Mouse (Mus musculus) liver (tissue): ENCODE data around the gene Dnaic1.
A peak's percentile ranks its signal among the peaks of the same experiment; 100 is the strongest.

ENCODE experiments used
- DNase-seq: peaks from one replicate; pipeline ENCODE4 v3.0.0-alpha.2; 2020; ENCODE audit warnings: mixed read lengths

Dnaic1 gene

GRCm38 (mm10) chr4:41573492-41573891 lies 3.9 kb downstream of the Dnaic1 start:
- DNase-seq: no peak

GRCm38 (mm10) chr4:41575914-41576313 lies 6.3 kb downstream of the Dnaic1 start:
- DNase-seq: no peak

DNA sequence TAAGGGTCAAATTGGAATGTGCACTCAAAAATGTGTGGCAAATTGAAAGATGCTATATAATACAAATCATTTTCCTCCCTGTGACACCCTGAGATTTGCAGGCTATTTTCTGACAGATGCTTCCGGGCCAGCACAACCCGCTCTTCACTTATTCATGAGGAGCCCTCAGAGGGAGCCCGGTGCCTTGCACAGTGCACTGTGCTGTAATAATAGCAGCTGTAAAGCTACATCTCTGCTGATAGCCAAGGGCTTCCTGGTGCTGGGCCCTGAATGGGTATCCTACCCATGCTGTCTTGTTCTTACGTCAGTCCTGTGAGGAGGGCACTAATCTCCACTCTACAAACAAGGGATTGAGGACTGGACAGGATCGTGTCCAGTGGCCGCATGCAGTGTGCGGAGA lies 13.8 kb downstream of the Dnaic1 start:
- no peak for DNase-seq

DNA sequence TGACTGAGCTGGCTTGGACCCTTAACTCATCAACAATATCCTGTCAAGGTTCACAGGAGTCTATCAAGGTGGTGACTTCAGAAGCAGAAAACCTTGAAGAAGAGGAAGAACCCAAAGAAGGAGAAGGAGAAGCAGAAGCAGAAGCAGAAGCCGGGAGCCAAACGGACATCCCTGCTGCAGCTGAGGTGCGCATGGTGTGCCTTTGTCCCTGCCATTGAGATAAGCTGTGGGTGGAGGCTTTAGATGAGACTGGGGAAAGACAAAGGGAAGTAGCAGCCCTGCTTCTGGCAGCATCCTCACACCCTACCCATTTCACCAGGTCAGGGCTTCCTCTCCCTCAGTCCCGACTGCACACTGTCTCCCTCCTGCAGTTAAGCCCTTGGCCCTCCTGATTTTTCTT lies 33.2 kb downstream of the Dnaic1 start:
- no peak for DNase-seq

GRCm38 (mm10) chr4:41604476-41605396 lies 35.2 kb downstream of the Dnaic1 start:
- no peak for DNase-seq

DNA sequence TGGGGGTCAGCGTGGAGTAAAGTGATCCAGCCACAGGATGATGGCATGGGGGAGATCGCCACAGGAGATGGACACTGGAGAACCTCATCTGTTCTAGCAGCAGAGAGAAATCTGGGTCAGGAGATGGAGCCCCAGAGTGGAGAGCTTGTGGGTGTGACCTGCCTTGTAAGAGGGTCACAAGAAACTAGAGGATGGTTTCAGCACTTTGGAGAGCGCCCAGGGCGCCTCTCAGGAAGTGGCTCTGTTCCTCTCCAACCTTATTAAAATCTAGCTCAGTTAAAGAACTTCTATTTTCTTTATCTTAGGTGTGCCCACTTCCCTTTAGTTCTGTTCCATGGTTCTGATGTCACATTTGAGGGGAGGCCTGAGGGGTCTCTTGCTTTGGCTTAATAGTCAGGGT lies 37.2 kb downstream of the Dnaic1 start:
- DNase-seq: peak; percentile 39

DNA sequence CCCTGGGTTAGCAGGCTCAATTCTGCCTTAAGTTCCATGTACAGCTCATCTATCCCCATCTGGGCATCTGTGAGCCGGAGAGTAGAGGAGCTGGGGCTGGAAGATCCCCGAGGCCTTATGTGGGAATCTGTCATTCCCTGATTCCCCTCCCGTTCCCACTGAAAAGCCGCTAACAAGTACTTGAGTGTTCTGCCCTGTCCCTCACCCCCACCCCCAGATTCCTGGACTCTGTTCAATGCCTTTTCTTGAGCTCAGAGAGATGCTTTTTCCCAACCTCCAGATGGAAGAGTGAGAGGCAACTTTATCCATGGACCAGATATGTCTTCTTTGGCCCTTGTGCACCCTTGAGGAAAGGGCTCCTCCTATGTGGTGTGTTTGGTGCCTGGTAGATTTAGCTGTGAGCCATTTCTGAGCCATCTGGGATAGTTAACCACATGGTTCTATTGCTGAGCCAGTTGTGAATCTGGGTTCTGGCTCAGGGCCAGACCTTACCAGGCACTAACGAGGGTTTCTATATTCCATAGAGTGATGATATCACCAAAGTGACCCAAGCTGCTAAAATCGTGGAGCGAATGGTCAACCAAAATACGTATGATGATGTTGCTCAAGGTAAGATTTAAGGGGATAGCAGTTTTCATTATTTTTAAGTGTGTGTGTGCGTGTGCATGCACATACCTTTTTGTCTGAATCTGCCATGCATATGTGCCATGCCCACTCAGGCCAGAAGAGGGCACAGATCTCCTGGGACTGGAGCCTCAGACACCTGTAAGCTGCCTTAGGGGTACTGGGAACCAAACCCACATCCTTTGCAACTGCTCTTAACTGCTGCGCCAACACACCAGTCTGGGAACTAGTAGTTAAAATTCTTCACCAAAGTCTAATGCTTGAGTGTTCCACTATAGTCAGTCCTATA lies 40.4 kb downstream of the Dnaic1 start:
- DNase-seq: no peak

DNA sequence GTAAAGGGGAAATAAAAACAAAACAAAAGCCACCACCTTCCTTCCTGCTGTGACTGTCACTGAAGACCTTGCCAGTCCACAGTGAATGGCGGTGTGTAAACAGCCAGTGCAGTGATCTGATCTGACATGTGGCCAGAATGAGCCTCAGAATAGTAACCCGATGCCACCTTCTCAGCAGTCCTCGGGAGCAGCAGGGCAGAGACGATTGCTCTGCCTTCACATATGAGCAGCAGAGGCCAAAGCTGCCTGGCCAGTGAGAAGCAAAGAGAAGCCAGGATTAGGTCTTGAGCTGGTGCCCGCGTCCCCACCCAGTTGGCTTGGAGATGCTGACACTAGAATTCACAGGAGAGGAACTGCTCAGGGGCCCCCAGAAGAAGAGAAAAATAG lies 41.0 kb downstream of the Dnaic1 start:
- no peak for DNase-seq

DNA sequence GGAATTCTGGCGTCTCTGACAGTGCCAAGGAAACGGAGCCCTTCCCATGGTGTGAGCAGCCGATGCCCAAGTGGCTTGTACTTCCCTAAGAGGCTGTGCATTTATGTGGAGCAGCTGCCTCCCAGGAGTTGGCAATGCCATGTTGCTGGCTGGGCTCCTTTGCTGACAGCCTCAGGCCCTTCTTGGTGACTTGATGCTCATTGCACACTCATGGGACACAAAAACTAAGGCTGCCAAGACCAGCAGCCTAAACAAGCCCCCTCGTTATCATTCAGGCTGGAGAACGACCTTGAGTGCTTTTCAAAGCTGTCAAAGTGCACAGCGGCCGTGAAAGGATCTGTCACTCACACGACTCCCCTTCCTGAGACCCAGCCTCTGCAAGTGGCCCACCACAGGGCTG lies 42.6 kb downstream of the Dnaic1 start:
- no peak for DNase-seq

DNA sequence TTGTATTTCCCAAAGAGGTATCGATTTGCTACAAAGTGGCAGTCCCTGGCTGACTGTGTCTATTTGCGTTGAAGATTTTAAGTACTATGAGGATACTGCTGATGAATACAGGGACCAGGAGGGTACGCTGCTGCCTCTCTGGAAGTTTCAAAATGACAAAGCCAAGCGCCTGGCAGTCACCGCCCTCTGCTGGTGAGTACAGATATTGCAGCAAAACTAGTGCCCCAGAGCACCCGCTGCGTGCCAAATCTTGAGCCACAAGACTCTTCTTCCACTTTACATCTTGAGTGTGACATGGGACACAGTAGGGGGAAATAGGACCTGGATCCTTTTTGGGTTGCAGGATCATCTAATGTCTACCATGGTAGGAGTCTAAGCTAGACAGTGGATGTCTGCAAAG lies 44.6 kb downstream of the Dnaic1 start:
- peak; percentile 65 for DNase-seq

DNA sequence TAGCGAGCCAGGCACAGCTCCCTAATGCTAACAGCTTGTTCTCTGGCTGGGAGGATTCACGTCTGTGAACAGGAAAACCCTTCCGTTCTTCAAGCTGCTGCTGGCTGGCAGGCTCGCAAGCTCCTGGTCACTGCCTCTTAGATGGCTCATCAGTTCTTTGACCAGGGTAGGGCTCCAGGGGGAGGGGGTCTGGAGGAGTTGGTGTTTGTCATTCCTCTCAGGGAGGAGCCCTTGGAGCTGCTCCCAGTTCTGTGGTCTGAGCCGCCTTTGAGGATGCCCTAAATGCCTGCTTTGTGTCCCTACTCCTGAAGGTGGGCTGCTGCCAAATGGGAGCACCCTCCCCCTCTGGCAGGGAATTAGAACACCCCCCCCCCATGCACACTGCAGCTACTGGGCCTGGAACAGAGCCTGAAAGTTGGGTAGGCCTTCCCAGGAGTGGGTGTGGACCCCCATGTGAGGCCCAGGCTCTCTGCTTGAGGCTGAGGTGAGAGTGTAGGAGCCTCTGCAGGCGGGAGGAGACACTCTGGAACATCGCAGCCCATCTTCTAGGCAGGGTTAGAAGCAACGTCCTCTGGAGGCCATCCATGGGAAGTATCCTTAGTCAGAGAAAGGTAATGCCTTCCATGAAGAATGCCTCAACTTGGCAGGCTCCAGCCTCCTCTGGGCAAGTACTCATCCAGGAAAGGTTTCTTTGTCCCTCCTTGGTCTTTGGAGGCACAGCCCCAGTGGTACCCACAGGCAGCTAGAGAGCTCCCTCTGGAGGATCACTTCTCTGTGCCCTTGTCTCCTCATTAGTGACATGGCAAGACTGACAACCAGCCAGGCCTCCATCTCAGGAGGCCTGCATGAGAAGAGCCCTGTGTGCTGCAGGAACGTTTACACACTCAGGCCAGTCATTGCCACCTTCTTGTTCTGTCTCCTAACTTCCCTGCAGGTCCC lies 46.4 kb downstream of the Dnaic1 start:
- DNase-seq: no peak

GRCm38 (mm10) chr4:41618916-41619746 lies 49.6 kb downstream of the Dnaic1 start:
- DNase-seq: no peak

GRCm38 (mm10) chr4:41622071-41622470 lies 52.5 kb downstream of the Dnaic1 start:
- no peak for DNase-seq

DNA sequence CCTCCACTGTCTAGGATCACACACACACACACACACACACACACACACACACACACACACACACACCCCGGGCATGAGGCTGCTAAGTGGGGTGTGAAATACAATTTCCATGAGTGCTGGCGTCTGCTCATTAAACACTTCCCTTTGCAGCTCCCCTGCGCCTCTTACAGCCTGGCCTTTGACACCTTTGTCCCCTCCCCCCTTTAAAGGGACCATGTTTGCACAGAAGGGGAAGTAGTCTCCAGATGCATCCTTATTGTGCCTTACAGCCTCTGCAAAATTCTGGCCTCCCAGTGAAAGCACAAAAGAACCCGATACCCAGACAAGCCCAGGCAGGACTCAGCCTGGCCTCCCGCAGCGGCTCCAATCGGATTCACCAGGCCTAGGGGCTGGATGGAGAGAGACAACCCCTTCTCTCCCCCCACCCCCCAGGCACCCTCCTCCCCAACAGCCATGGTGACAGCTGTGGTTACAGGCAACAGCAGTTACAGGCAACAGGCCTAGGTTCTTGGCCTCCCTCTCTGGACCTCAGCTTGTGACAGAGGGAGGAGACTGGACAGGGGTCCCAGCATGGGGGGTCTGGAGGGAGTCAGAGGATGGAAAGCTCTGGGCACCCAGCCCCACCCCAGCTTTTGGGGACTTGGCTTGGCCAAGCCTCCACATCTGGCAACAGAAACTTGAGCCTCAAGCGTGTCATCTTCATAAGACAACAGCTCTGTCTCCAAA lies 58.8 kb downstream of the Dnaic1 start:
- DNase-seq: no peak

DNA sequence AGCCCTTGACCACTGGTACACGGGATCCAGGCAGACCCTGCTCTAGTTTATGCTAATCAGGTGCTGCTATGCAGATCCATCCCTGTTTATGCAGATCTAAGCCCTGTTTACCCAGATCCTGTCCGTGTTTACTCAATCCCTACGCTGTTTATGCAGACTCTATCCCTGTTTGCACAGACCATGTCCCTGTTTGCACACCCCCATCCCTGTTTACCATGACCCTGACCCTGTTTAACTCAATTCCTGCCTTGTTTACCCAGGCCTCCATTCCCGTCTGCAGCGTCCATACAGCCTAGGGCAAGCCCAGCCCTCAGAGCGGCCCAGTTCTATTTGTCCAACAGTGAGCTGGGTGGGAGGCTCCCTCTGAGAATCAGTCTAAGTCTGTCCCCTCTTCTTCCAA lies 60.6 kb downstream of the Dnaic1 start:
- DNase-seq: peak; percentile 39

DNA sequence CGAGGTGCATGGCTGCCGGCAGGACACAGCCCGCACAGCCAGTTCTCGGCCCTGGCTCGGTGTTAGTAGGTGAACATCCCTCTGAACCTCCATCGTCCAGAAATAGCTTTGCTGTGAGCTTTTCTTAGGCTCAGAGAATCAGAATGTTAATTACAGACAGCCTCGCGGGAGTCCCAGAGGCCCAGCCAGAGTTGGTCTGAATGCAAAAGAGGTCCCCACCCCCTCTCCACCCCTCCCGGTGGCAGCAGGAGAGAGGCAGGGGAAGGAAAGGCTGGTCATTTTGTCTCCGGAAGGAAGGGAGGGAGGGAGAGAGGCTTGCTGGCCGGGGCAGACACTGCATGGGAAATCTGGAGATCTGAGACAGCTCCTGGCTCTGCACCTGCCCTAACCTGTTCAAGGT lies 61.8 kb downstream of the Dnaic1 start:
- no peak for DNase-seq

DNA sequence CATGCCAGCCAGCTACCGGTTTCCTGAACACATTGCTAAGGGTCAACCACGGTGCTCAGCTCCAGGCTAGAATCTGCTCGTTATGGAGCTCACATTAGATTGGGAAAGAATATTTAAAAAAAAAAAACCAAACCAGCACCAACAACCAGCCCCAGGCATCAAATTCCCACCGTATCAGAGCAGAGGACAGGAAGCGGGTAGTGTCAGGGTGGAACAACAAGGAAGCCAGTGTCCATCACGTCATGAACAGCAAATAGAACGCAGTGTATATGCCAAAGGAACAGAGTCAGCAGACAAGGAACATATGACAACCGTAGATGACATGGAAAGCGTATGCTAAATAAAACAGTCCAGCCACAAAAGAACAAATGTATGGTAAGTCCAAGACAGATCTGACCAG lies 63.4 kb downstream of the Dnaic1 start:
- DNase-seq: no peak

- DNase-seq: no peak
Measured at GRCm38 (mm10) chr4:41634631-41635030, 65.1 kb downstream of the Dnaic1 start.

DNA sequence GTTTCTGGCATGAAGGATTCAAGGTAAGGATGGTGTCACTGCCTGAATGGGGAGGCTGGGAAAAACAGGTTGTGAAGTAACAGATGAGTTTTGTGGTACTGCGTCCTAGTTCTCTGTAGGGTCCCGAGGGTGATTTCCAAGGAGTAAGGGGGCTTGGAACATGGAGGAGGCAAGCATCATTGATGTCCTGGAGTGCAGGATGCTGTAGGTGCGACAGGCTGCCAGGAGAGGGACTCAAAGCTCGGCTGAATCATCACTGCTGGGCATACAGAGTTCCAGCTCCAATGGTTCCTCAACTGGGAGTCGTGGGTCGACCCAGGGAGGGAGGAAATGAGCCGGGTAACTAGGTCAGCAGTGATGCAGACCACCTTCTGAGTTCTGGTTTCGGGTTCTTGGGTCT lies 65.6 kb downstream of the Dnaic1 start:
- DNase-seq: no peak

- no peak for DNase-seq
Measured at GRCm38 (mm10) chr4:41635906-41636305, 66.3 kb downstream of the Dnaic1 start.

DNA sequence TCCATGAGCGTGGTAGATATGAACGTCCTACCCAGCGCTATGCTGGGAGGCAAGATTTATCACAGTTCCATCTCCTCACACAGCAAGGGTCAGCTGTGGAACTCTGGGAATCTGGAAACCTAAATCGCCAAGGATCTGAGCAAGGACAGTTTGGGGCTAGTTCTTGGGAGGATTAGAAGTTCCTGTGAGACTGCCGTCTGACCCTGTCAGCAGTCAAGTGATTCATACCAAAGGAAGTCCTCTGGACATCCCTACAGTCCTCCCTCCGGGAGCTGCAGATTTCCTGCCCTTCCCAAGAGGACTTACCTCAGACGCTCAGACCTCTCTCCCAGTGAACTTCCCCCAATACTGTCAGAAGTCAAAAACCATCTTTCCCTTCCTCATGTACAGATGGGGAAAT lies 66.8 kb downstream of the Dnaic1 start:
- DNase-seq: no peak
